Mouse (Mus musculus): ENCODE measurements around the gene Sec23ip. TPM values are rescaled to one million over a fixed set of nuclear protein-coding genes. Genes with fewer than 3 reads are reported as not detected.

Sec23ip gene
- polyA plus RNA-seq, 1 experiment: 21.2 TPM

DNA sequence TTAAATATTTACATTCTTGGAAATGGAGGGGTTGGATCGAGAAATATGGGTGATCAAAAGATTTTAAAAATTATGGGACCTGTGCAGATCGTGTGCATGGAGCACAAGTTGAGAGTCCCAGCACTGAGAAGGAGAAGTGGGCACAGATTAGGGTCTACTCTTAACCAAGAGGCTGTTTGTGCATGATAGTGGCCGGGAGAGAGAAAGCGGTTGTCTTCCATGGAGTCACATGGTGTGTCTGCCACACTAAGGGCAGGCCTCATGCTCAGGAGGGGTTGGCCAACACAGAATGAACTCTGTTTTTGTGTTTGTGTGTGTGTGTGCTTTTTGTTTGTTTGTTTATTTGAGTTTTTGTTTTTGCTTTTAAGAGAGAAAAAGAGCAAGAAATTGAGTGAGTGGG lies 7.3 kb downstream of the Sec23ip start:
- H3K79me3 ChIP-seq (ENCODE audit: low read depth): peaks cover 23% of the 10 kb centered on the region
- H3K36me3 ChIP-seq (ENCODE audit: control insufficient read depth, insufficient read depth): peaks cover 65% of the 10 kb centered on the region
- no peak overlapping the region for H3K4me3 ChIP-seq (ENCODE audit: insufficient read depth, poor library complexity, severe bottlenecking)
- H3K27me3 ChIP-seq (ENCODE audit: control insufficient read depth, insufficient read depth, insufficient read length): no peaks in the 10 kb centered on the region
- TF ChIP-seq CTCF (IDR thresholded peaks at IDR 0.05; ENCODE audit: control insufficient read depth, insufficient read depth, insufficient read length) (no peak), MYOD1 (IDR thresholded peaks at IDR 0.05; ENCODE audit: control insufficient read depth, insufficient read length, low read depth) (no peak)
- peaks cover 44% of the 10 kb centered on the region for H3K79me2 ChIP-seq (ENCODE audit: control insufficient read depth, insufficient read depth)
- no peak overlapping the region for H3ac ChIP-seq (ENCODE audit: control insufficient read depth, insufficient read length, low read depth)

DNA sequence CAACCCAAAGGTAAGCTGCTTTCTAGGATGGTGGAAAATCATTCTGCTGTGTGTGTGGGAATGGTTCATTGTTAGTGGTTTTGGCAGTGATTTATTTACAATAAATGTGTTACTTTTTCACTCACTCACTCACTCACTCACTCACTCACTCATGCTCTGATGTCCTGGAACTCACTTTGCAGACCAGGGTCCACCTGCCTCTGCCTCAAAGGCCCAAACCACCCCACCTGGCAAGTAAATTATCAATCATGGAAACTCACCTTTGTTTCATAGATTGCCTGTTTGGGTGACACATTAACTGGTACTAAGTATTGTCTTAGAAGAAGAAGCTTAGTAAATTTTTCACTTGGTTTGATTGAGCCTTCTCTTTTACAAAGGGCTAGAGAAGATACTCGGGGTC lies 10.7 kb downstream of the Sec23ip start:
- Histone ChIP-seq H3K4me3 (ENCODE audit: insufficient read depth, poor library complexity, severe bottlenecking) (no peak overlapping the region), H3K36me3 (ENCODE audit: control insufficient read depth, insufficient read depth) (peaks cover 80% of the 10 kb centered on the region), H3K79me3 (ENCODE audit: low read depth) (no peaks in the 10 kb centered on the region), H3ac (ENCODE audit: control insufficient read depth, insufficient read length, low read depth) (no peak overlapping the region), H3K79me2 (ENCODE audit: control insufficient read depth, insufficient read depth) (peaks cover 10% of the 10 kb centered on the region), H3K27me3 (ENCODE audit: control insufficient read depth, insufficient read depth, insufficient read length) (no peaks in the 10 kb centered on the region)
- TF ChIP-seq CEBPB (IDR thresholded peaks at IDR 0.05; ENCODE audit: low read depth) (no peak), USF1 (IDR thresholded peaks at IDR 0.05; ENCODE audit: low read depth) (no peak), MYOG (IDR thresholded peaks at IDR 0.05; ENCODE audit: control insufficient read depth, extremely low read depth, insufficient read length) (no peak), MYOD1 (IDR thresholded peaks at IDR 0.05; ENCODE audit: control insufficient read depth, insufficient read length, low read depth) (no peak), MAX (IDR thresholded peaks at IDR 0.05) (no peak), FOSL1 (IDR thresholded peaks at IDR 0.05; ENCODE audit: insufficient read depth, low read length, poor library complexity, severe bottlenecking) (no peak), CTCF (IDR thresholded peaks at IDR 0.05; ENCODE audit: control insufficient read depth, insufficient read depth, insufficient read length) (no peak)

- no peaks in the 10 kb centered on the region for H3K27me3 ChIP-seq (ENCODE audit: control insufficient read depth, insufficient read depth, insufficient read length)
- no peaks in the 10 kb centered on the region for H3K79me2 ChIP-seq (ENCODE audit: control insufficient read depth, insufficient read depth)
- H3K79me3 ChIP-seq (ENCODE audit: low read depth): no peaks in the 10 kb centered on the region
- H3ac ChIP-seq (ENCODE audit: control insufficient read depth, insufficient read length, low read depth): no peak overlapping the region
- no peak for TF ChIP-seq MYOD1 (IDR thresholded peaks at IDR 0.05; ENCODE audit: control insufficient read depth, insufficient read length, low read depth)
- TF ChIP-seq MAX (IDR thresholded peaks at IDR 0.05): no peak
- TF ChIP-seq USF1 (IDR thresholded peaks at IDR 0.05; ENCODE audit: low read depth): no peak
- TF ChIP-seq CTCF (IDR thresholded peaks at IDR 0.05; ENCODE audit: control insufficient read depth, insufficient read depth, insufficient read length): no peak
- TF ChIP-seq FOSL1 (IDR thresholded peaks at IDR 0.05; ENCODE audit: insufficient read depth, low read length, poor library complexity, severe bottlenecking): no peak
- TF ChIP-seq MYOG (IDR thresholded peaks at IDR 0.05; ENCODE audit: control insufficient read depth, extremely low read depth, insufficient read length): no peak
- no peak for TF ChIP-seq CEBPB (IDR thresholded peaks at IDR 0.05; ENCODE audit: low read depth)
- H3K36me3 ChIP-seq (ENCODE audit: control insufficient read depth, insufficient read depth): peaks cover 79% of the 10 kb centered on the region
- no peak overlapping the region for H3K4me3 ChIP-seq (ENCODE audit: insufficient read depth, poor library complexity, severe bottlenecking)
Observed at GRCm38 (mm10) chr7:128758948-128759347, 14.2 kb downstream of the Sec23ip start.

DNA sequence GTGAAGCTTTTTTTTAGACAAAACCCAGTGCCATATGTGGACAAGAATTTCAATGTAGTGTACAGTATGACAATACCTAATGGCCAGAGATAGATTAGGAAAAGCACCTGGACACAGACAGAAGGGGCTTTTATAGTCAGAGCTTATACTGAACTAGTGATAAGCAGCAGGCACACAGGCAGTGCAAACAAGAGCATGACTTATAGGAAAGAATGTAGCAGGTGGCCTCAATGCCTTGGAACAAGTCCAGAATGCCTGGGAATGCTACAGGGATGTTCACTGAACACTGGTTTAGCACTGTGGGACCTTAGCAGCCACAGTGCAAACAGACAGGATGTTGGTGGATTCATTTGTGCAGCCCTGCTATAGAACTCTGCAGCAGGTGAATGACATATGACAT lies 22.0 kb downstream of the Sec23ip start:
- Histone ChIP-seq H3K36me3 (ENCODE audit: control insufficient read depth, insufficient read depth) (peaks cover 70% of the 10 kb centered on the region), H3K4me3 (ENCODE audit: insufficient read depth, poor library complexity, severe bottlenecking) (no peak overlapping the region), H3K79me2 (ENCODE audit: control insufficient read depth, insufficient read depth) (no peaks in the 10 kb centered on the region), H3K27me3 (ENCODE audit: control insufficient read depth, insufficient read depth, insufficient read length) (no peaks in the 10 kb centered on the region), H3K79me3 (ENCODE audit: low read depth) (no peaks in the 10 kb centered on the region), H3ac (ENCODE audit: control insufficient read depth, insufficient read length, low read depth) (no peak overlapping the region)
- TF ChIP-seq FOSL1 (IDR thresholded peaks at IDR 0.05; ENCODE audit: insufficient read depth, low read length, poor library complexity, severe bottlenecking) (no peak), MYOD1 (IDR thresholded peaks at IDR 0.05; ENCODE audit: control insufficient read depth, insufficient read length, low read depth) (no peak)

- H3K4me3 ChIP-seq (ENCODE audit: insufficient read depth, poor library complexity, severe bottlenecking): no peak overlapping the region
- no peaks in the 10 kb centered on the region for H3K79me3 ChIP-seq (ENCODE audit: low read depth)
- no peaks in the 10 kb centered on the region for H3K27me3 ChIP-seq (ENCODE audit: control insufficient read depth, insufficient read depth, insufficient read length)
- H3K79me2 ChIP-seq (ENCODE audit: control insufficient read depth, insufficient read depth): no peaks in the 10 kb centered on the region
- no peak overlapping the region for H3ac ChIP-seq (ENCODE audit: control insufficient read depth, insufficient read length, low read depth)
- peaks cover 78% of the 10 kb centered on the region for H3K36me3 ChIP-seq (ENCODE audit: control insufficient read depth, insufficient read depth)
- no peak for TF ChIP-seq CEBPB (IDR thresholded peaks at IDR 0.05; ENCODE audit: low read depth)
Observed at GRCm38 (mm10) chr7:128777201-128777600, 32.5 kb downstream of the Sec23ip start.

- no peaks in the 10 kb centered on the region for H3K79me2 ChIP-seq (ENCODE audit: control insufficient read depth, insufficient read depth)
- no peak overlapping the region for H3ac ChIP-seq (ENCODE audit: control insufficient read depth, insufficient read length, low read depth)
- TF ChIP-seq MAX (IDR thresholded peaks at IDR 0.05) (no peak), CEBPB (IDR thresholded peaks at IDR 0.05; ENCODE audit: low read depth) (no peak), CTCF (IDR thresholded peaks at IDR 0.05; ENCODE audit: control insufficient read depth, insufficient read depth, insufficient read length) (no peak), MYOG (IDR thresholded peaks at IDR 0.05; ENCODE audit: control insufficient read depth, extremely low read depth, insufficient read length) (no peak), USF1 (IDR thresholded peaks at IDR 0.05; ENCODE audit: low read depth) (no peak)
- H3K36me3 ChIP-seq (ENCODE audit: control insufficient read depth, insufficient read depth): peaks cover 69% of the 10 kb centered on the region
- H3K27me3 ChIP-seq (ENCODE audit: control insufficient read depth, insufficient read depth, insufficient read length): no peaks in the 10 kb centered on the region
- no peak overlapping the region for H3K4me3 ChIP-seq (ENCODE audit: insufficient read depth, poor library complexity, severe bottlenecking)
- no peaks in the 10 kb centered on the region for H3K79me3 ChIP-seq (ENCODE audit: low read depth)
Observed at GRCm38 (mm10) chr7:128779305-128779704, 34.6 kb downstream of the Sec23ip start.

Data from C2C12 (cell line).